Mouse (Mus musculus): Measurements from ENCODE around the gene Olfr655.

DNA sequence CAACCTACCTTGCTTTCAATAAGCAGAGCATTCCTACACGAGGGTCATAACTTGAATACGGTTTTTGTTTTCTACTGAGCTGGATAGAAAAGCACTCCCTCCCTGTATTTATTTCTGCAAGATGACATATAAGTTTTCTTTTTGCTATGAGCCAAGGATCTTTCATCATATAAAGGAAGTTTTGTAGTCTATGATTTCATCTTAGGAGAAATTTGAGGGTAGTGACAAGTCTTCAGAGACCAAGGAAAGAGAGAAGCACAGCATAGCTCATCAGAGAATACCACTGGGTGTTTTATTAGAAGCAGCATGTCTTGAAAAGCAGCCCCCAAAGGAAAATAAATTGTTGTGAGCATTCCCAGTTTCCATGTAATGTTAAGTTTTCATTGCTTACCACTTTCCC is at the start of gene Olfr655:
- TF ChIP-seq ZNF384 (IDR thresholded peaks at IDR 0.05; ENCODE audit: low read depth, low read length): no peak
- TF ChIP-seq MAX (IDR thresholded peaks at IDR 0.05; ENCODE audit: low read length): no peak
- no peak for TF ChIP-seq EP300 (IDR thresholded peaks at IDR 0.05; ENCODE audit: low read depth in 1 of 2, low read length in 2 of 2)

All from MEL (cell line).